Mouse (Mus musculus): ENCODE results near the gene P4ha3. TPM values are rescaled to one million over a fixed set of nuclear protein-coding genes. Genes with fewer than 3 reads are reported as not detected.
A peak's percentile ranks its signal among the peaks of the same experiment; 100 is the strongest.
"Not testable (repeated sequence)": the region's sequence is repeated elsewhere in the genome, so short reads cannot be mapped to it uniquely, and the experiment has no call there.

Gene P4ha3
- total RNA-seq (2021): 1 to 10 TPM; 7.0 to 7.1 TPM

DNA sequence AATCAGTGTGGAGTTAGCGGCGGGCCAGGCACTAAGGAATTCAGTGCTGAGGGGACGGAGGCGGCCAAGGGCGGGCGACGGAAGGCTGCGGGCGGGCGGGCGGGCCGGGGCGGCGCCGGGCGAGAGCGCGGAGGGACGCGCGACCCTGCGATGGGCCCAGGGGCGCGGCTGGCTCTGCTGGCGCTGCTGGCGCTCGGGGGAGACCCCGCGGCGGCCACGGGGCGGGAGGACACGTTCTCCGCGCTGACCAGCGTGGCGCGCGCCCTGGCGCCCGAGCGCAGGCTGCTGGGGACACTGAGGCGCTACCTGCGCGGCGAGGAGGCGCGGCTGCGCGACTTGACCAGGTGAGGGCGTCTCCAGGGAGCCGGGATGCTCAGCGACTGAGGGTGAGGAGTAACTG is at the start of gene P4ha3:
P4ha3 (plus strand) TSS at position 138 of the 400 bp plus-strand sequence.
- DNase-seq (ENCODE audit: extremely low spot score in 1 of 2, low spot score in 2 of 2): peak in 1 of 2 experiments; percentile 46
- intact Hi-C loops (cut with DNase I): no loop called here

DNA sequence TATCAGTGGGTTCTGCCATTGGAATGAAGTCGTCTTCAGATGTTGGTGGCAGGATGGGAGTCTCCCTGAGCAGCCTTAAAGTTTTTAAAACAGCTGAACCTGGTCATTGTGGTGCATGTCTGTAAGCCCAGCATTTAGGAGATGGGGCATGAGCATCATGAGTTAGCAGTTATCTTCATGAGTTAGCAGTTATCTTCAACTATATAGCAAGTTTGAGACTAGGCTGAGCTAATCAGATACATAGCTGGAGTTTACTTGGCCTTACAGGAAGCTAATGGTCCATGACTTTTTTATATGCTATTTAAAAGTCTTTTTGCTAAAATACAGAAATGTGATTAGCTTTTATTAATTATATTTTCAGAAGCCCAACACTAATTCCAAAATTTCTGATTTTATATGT is 47.0 kb upstream of the P4ha3 start:
- no peak for DNase-seq (ENCODE audit: extremely low spot score in 1 of 2, low spot score in 2 of 2)
- intact Hi-C loops (cut with DNase I): loop anchor here (10.0 kb wide), 1 partner anchor 113 kb away; the partner anchor contains the start of gene Pold3

DNA sequence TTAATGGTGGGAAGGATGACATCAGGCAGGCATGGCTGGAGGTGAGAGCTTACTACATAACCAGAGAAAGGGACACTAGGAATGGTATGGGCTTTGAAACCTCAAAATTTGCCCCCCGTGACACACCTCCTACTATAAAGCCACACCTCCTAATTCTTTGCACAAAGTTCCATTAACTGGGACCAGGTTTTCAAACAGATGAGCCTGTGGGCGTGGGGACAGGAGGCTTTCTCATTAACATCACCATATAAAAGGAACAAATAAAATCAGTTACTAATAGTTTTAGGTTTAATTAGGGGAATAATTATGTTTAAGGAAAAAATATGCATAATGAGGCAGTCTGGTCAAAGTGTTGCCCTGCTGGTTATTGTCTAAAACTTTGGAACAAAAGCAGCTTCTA is 44.7 kb upstream of the P4ha3 start:
- DNase-seq (ENCODE audit: extremely low spot score in 1 of 2, low spot score in 2 of 2): no peak
- intact Hi-C loops (cut with DNase I): no loop called here

DNA sequence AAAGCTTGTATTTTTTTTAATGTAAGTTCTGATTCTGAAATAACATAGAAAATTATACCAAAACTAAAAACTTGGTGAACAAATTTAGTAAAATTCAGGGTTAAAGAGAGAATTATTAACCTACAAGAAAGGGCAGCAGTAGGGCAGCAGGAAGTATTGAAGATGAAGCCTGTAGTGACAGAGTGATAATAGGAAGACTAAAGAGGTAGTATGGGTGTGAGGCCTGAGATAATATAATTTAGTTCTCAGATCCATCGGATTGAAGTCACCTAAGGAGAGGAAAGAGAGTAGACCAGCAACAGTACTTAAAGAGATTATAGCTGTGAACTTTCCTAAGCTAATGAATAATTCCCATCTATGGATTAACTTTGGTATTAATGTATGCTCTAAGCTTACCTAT is 42.3 kb upstream of the P4ha3 start:
- intact Hi-C loops (cut with DNase I): no loop called here
- no peak for DNase-seq (ENCODE audit: extremely low spot score in 1 of 2, low spot score in 2 of 2)

DNA sequence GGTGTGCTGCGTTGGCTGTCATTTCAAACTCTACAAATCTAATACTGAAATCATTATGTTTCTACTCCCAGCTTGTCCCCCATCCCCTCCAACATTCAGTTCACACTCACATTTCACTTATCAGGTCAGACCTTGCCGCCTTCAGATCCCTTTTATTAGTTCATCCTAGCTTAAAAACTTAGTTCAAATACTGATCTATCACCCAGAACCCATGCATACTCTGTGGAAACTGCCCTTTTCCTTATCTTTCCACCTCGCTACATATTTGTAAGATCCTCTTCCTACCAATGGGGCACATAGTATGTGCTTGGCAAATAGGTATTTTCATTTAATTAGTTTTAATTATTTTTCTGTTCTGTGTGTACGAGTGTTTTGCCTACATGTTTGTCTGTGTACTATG is 41.1 kb upstream of the P4ha3 start:
- no peak for DNase-seq (ENCODE audit: extremely low spot score in 1 of 2, low spot score in 2 of 2)
- intact Hi-C loops (cut with DNase I): no loop called here

DNA sequence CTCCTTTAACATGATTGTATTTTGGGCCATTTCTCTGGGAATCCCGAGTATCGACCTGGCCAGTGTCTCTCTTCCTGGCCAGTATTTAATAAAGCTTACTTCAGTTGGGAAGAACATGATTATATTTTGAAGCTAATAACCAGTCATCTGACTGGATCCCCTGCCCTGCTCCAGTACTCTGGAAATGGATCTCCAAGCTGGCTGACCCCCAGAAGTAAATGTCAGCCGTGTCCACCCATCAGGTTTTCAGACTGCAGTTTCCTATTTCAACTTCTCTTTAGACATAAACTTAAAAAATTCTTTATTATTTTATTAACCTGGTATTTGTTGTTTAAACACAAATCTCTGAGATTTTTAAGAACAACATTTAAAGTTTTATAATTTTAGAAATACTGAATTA is 40.1 kb upstream of the P4ha3 start:
- no peak for DNase-seq (ENCODE audit: extremely low spot score in 1 of 2, low spot score in 2 of 2)
- intact Hi-C loops (cut with DNase I): no loop called here

DNA sequence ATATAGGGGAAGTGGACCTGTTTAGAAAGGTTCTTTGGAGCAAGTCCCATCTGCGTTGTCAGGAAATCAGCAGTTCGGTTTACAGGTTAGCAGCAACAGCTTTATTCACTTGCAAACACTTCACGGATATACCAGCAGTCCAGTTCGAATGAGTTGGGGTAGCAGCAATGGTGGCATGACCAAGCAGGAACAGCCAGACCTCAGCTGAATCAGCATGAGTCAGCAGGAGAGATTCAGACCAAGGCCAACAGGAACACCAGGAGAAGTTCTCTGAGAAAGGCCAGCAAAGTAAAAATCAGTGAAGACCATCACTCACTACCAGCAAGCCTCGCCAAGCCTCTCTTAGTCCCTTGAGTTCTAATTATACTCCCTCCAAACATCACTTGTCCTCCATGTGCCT is 34.7 kb upstream of the P4ha3 start:
- no peak for DNase-seq (ENCODE audit: extremely low spot score in 1 of 2, low spot score in 2 of 2)
- intact Hi-C loops (cut with DNase I): no loop called here

DNA sequence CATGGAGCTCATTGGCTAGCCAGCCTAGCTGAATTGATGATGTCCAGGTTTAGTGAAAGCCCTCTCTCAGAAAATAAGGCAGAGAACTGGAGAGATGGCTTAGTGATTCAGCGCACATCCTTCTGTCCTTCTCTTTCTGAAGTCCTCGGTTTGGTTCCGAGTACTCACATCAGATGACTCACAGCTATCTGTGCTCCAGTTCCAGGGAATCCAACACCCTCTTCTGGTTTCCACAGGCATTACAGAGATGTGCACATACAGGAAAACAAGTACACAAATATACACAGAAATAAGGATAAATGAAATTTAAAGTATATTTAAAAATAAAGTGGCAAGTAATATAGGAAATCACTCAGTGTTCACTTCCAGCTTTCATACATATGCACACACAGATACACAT is 23.0 kb upstream of the P4ha3 start:
- intact Hi-C loops (cut with DNase I): no loop called here
- DNase-seq (ENCODE audit: extremely low spot score in 1 of 2, low spot score in 2 of 2): no peak

DNA sequence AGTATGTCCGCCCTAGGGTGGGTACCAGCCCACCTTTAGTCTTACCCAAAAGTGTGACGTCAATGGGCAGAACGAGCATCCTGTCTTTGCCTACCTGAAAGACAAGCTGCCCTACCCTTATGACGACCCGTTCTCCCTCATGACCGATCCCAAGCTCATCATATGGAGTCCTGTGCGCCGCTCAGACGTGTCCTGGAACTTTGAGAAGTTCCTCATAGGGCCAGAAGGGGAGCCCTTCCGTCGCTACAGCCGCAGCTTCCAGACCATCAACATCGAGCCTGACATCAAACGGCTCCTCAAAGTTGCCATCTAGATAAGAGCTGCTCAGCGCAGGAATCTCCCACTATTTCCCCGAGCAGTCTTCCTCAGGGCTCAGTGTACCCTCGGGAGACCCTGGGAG is 20.4 kb upstream of the P4ha3 start:
- DNase-seq (ENCODE audit: extremely low spot score in 1 of 2, low spot score in 2 of 2); intact Hi-C loops (cut with DNase I): not testable (repeated sequence)

DNA sequence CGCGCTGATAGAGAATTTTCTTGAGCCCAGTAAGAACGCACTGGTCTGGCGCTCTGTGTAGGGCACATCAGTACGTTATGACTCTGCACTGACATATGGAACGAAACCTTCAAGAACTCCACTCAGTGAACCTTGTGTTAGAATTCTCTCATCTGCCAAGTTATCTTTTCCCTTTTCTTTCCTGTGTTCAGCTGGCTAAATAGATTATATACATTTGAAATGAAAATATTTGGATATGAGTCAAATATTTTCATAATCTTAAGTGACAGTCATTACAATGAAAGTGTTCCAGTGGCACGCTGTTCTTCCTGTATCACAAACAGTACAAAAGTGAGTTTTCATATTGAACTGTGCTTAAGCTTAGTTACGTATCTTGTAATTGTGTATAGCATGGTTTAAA is 13.0 kb upstream of the P4ha3 start:
- no peak for DNase-seq (ENCODE audit: extremely low spot score in 1 of 2, low spot score in 2 of 2)

DNA sequence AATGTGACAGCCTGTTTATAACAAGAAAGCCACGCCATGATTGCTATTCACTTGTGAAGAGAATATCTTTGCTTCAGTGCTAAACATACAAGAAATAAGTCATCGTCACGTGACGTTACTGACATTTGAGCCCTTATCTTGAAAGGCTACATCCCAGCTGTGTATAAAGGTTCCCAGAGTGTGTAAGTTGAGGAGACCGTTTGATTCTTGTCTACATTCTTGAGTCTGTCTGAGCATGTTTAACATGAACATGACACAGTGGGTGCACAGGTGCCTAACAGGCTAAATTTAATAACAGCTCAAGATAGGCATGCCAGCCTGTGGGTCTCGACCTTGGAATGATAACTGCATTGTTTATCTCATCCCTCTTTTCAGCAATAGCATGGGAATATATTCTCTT is 10.8 kb upstream of the P4ha3 start:
- intact Hi-C loops (cut with DNase I): no loop called here
- no peak for DNase-seq (ENCODE audit: extremely low spot score in 1 of 2, low spot score in 2 of 2)

More for the DNA sequence above, 13.0 kb upstream of the P4ha3 start:
- intact Hi-C loops (cut with DNase I): no loop called here

DNA sequence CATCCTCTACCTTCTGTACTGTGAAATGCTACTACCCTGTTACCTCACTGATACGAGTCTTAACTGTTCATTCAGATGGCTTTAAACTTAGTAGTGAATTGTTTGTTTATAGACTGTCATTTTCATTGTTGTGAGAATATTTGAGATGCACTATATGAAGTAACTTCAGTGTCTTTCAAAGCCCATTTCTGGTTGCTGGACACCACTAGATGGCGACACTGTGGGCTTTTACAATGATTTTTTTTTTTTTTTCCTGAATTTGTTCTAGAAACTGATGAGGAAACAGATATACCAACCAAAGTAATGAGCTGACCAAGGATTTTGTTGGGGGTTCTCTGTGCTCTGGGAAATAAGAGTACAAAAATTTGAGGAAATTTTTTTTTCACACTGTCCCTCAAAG is 8.9 kb upstream of the P4ha3 start:
- no peak for DNase-seq (ENCODE audit: extremely low spot score in 1 of 2, low spot score in 2 of 2)

DNA sequence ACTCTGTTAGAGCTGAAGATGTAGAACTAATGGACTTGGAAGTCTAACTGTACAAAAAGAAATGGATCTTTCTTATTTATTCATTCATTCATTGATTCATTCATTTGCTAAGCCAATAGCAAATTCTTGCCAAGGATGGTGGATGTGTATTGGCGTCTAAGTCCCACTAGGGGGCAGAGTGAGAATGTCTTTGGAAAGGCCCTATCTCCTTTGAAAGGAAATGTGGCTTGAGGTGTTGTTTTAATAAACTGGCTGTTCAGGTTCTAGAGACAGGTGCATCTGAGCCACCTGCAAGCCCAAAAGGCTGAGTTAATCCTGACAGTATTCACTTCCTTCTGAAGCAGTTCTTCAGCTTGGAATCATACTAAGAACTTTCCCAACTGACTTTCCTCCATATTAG is 5.5 kb upstream of the P4ha3 start:
- intact Hi-C loops (cut with DNase I): loop anchor here (2.0 kb wide), 1 partner anchor 45 kb away; no protein-coding TSS in a partner anchor
- DNase-seq (ENCODE audit: extremely low spot score in 1 of 2, low spot score in 2 of 2): no peak

More for the DNA sequence above, 8.9 kb upstream of the P4ha3 start:
- intact Hi-C loops (cut with DNase I): no loop called here

DNA sequence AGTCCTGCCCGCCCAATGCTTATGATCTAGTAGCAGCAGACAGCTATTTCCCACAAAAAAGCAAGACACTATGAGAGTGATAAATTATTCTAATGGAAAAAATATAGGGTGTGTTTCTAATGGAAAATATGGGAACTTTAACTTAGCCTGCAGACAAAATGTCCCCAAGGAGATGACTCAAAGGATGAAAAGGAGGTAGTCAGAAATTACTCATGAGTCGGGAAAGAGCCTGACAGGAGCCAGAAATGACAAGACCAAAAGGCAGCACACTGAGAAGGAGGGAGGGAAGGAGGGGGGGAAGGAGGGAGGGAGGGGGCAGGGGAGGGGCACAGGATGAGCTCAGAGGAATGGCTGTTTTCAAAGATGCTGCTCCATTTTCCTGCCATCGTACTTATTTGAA is 3.7 kb upstream of the P4ha3 start:
- DNase-seq (ENCODE audit: extremely low spot score in 1 of 2, low spot score in 2 of 2): no peak
- intact Hi-C loops (cut with DNase I): no loop called here

DNA sequence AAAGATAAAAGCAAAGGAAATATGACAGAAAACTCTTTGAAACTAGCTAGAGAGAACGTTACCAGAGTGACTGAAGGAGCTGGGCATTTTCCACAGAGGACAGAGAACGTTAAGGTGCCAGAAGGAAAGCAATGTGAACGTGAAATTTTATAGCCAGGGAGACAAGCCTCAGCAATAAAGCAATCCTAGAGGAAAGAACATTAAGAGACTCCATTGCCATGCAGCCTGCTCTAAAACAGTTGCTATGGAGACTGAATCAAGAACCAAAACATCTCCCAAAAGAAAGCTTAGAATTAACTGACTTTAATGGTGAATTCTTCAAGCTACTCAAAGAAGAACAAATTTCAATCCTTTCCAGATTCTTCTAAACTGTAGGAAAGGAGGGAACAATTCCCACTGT is 2.0 kb upstream of the P4ha3 start:
- DNase-seq (ENCODE audit: extremely low spot score in 1 of 2, low spot score in 2 of 2): no peak
- intact Hi-C loops (cut with DNase I): no loop called here

DNA sequence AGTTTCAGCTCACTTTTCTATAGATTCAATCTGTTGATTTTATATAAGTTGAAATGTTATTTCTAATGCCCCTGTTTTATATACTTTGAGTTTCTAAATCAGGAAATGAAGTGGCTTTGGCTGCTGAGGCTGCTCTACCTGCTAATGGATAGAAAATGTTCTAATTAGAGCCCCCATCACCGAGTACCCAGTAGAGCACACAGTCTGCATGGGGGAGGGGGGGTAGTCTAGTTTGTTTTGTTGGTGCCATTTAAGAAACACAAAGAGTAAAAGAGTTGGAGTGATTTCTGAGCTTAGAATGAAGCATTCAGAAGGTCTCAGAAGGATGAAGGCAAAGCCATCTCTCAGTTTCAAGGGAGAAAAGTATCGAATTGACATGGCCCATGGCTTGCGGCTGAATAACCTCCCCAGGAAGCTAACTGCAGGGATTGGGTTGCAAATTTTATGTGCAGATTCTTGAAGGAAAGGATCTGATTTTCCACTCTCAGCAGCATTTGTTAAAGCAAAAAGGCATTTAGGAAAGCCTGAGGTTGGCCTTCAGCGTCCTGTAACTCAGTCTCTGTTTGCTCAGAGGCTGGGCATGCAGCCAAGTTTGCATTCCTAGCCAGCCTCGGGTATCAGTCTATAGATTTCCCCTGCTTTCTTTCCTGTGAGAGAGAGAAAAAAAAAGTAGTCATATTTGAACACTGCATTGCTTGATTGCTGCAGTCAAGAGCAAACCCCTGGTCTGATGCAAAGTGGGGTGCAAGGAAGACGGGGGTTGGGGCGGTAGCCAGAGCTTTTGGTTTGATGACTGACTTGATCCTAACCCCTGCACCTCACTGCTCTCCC is 2.6 kb downstream of the P4ha3 start:
- intact Hi-C loops (cut with DNase I): no loop called here
- DNase-seq (ENCODE audit: extremely low spot score in 1 of 2, low spot score in 2 of 2): peak in 1 of 2 experiments; percentile 72

DNA sequence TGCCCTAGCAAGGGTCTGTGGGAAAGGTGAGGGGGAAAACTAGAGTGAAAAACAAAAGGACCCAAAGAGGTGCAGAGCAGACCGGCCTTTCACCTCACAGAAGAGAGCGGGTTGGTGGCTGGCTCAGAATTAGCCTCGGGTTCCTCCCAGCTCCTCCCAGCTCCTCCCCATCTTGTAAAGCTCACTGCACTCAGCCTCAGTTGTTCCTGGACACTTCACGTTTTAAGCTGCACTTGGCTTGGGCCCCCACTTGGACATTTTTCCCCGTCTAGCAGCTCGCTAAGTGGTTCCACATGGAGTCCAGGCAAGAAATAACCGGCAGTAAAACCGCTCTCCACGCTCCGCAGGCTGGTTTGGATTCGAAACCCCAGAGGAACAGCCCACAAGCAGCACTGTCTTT is 3.3 kb downstream of the P4ha3 start:
- no peak for DNase-seq (ENCODE audit: extremely low spot score in 1 of 2, low spot score in 2 of 2)
- intact Hi-C loops (cut with DNase I): no loop called here

DNA sequence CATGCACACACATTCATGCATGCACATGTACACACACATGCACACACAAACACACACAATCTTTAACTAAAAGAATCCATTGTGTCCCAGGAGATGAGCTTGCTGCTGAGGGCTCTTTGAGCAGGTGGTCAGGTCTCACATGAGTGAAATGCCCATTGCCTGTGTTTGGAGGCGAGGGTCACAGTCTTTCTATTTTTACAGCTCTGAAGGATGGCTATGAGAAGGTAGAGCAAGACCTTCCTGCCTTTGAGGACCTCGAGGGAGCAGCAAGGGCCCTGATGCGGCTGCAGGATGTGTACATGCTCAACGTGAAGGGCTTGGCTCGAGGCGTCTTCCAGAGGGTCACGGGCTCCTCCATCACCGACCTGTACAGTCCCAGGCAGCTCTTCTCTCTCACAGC is 8.2 kb downstream of the P4ha3 start:
- intact Hi-C loops (cut with DNase I): no loop called here
- DNase-seq (ENCODE audit: extremely low spot score in 1 of 2, low spot score in 2 of 2): no peak

DNA sequence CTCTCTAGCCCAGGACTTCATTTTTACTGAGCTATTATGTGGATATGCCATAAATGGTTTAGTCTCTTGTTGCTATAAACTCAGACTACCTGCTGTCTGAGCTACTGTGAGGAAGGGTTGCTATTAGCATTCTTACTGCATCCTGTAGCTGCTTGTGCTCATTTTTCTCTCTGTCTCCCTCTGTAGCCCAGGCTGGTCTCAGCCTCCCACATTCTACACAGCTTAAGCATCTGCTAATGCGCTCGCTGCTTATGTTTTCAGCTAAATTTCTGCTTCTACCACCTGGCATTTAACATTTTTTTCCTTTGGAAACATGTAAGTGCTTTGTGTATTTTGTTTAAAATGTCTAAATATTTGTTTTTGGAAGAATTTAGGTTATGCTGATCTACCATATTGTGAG is 10.4 kb downstream of the P4ha3 start:
- DNase-seq (ENCODE audit: extremely low spot score in 1 of 2, low spot score in 2 of 2): no peak
- intact Hi-C loops (cut with DNase I): no loop called here

DNA sequence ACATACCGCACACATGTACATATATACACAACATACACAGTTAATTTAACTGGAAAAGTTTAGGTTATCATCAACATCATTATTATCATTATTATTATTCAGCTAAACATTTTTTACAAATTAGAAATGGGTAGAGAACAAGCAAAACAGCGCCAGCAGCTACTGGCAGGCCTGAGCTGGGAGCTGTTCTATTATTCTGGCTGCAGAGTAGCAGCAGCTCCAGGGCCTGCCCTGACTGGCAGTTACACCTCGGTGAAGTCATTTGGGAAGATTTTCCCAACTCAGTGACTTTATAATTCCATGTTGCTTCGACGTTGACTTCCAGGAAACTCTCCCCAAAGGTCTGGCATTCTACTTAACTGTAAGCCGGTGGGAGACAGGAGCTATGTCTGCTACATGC is 11.4 kb downstream of the P4ha3 start:
- intact Hi-C loops (cut with DNase I): no loop called here
- DNase-seq (ENCODE audit: extremely low spot score in 1 of 2, low spot score in 2 of 2): no peak

All from left cerebral cortex, postnatal 10 days (tissue).